Mouse (Mus musculus) liver, postnatal 0 days (tissue): ENCODE data around the gene A030005K14Rik.

ENCODE experiments used
- CTCF ChIP-seq: sonication (generic); IDR thresholded peaks from 2 replicates; pipeline ENCODE4 v1.5.1; 2016; ENCODE audit warnings: antibody characterized with exemption, low read depth
- EP300 ChIP-seq: IDR thresholded peaks from 2 replicates; pipeline ENCODE4 v1.6.1; 2016; ENCODE audit warnings: antibody characterized with exemption, low read depth, mild to moderate bottlenecking

GRCm38 (mm10) chr1:83034509-83034908 lies 24.7 kb downstream of the A030005K14Rik start:
- no peak for TF ChIP-seq CTCF
- TF ChIP-seq EP300 = no peak
